Mouse (Mus musculus) gastrocnemius, postnatal 10 days (tissue): ENCODE measurements around the gene Cdh7. TPM values are rescaled to one million over a fixed set of nuclear protein-coding genes. Genes with fewer than 3 reads are reported as not detected.
"Not testable (repeated sequence)": the region's sequence is repeated elsewhere in the genome, so short reads cannot be mapped to it uniquely, and the experiment has no call there.

Experiments
- DNase-seq: peaks from one replicate; pipeline ENCODE4 v3.0.0; 2021; ENCODE audit warnings: mixed read lengths
- long read RNA-seq, 2 experiments: library from polyadenylated mRNA; stranded (forward); transcript quantifications; one replicate each; pipeline ENCODE4 v2.0.0; 2021
- total RNA-seq, 2 experiments: library from RNA; stranded (reverse); gene quantifications; 2 replicates each; pipeline ENCODE4 v1.2.3; 2021

The Cdh7 gene
- under 1 TPM in 1 of 2 experiments, not detected in 1; 0.33 TPM for total RNA-seq
- long read RNA-seq, experiment 1 = 0 reads
- long read RNA-seq, experiment 2 = 0 reads

GRCm38 (mm10) chr1:109982064-109982808, at the start of gene Cdh7:
Gene Cdh7, plus strand, starts transcription at chr1:109982431.
- peak; percentile 5 for DNase-seq

- DNase-seq = no peak
These were observed 49.6 kb upstream of the Cdh7 start for GRCm38 (mm10) chr1:109932674-109933073.

GRCm38 (mm10) chr1:109948571-109948970, 33.7 kb upstream of the Cdh7 start:
- DNase-seq = no peak

- no peak for DNase-seq
These were observed 10.4 kb upstream of the Cdh7 start for GRCm38 (mm10) chr1:109971721-109972425.

GRCm38 (mm10) chr1:109972426-109973015, 9.7 kb upstream of the Cdh7 start:
- no peak for DNase-seq

GRCm38 (mm10) chr1:109982809-109983536, 742 bp downstream of the Cdh7 start:
- peak; percentile 5 for DNase-seq

GRCm38 (mm10) chr1:109983537-109983912, 1.3 kb downstream of the Cdh7 start:
- no peak for DNase-seq

GRCm38 (mm10) chr1:109984776-109985175, 2.5 kb downstream of the Cdh7 start:
- no peak for DNase-seq

- DNase-seq = no peak
These were observed 3.2 kb downstream of the Cdh7 start for GRCm38 (mm10) chr1:109985468-109985867.

GRCm38 (mm10) chr1:109989541-109989940, 7.3 kb downstream of the Cdh7 start:
- no peak for DNase-seq

GRCm38 (mm10) chr1:109993906-109994305, 11.7 kb downstream of the Cdh7 start:
- DNase-seq = peak; percentile 4

- DNase-seq = no peak
These were observed 22.2 kb downstream of the Cdh7 start for GRCm38 (mm10) chr1:110004451-110004850.

GRCm38 (mm10) chr1:110005038-110005437, 22.8 kb downstream of the Cdh7 start:
- DNase-seq = no peak

GRCm38 (mm10) chr1:110012153-110012552, 29.9 kb downstream of the Cdh7 start:
- DNase-seq = no peak

- no peak for DNase-seq
These were observed 74.1 kb downstream of the Cdh7 start for GRCm38 (mm10) chr1:110056317-110056716.

GRCm38 (mm10) chr1:110067405-110067804, 85.2 kb downstream of the Cdh7 start:
- no peak for DNase-seq

GRCm38 (mm10) chr1:110078471-110078870, 96.2 kb downstream of the Cdh7 start:
- no peak for DNase-seq

GRCm38 (mm10) chr1:110118071-110118470, 135.8 kb downstream of the Cdh7 start:
- DNase-seq = no peak

GRCm38 (mm10) chr1:110118862-110119261, 136.6 kb downstream of the Cdh7 start:
- no peak for DNase-seq

GRCm38 (mm10) chr1:110171459-110171858, 189.2 kb downstream of the Cdh7 start:
- not testable (repeated sequence) for DNase-seq
